In the genomic region with DNA sequence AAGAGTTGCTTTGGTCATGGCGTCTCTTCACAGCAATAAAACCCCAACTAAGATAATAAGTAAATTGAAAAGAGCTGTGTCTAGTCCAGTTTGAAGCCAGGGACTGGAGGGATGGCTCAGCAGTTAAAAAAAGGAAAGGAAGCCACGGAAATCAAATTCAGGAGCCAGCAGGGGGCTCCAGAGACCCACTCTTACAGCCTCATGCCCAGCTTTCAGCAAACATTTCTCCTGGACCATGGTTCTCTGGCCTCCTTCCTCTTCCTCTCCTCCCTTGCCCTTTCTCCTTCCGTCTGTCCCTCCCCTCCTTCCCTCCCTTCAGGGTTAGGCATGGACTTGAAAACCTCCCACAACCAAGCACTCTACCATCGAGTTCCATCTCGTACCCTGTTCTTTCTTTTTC, we compare ENCODE assay signal across 8 mouse cellular contexts.
DNase-seq lines count a peak whose midpoint lies in the region; ATAC-seq lines count a peak whose summit lies in the region.

No protein-coding gene starts in this region.

- DNase-seq in adrenal gland, postnatal 14 days = peak; percentile 46
- DNase-seq in adrenal gland, postnatal 4 days (ENCODE audit: low spot score in 2 of 2) = no peak
- DNase-seq in midbrain, embryonic 14.5 days = peak; percentile 84
- DNase-seq in frontal cortex, postnatal 25 days (ENCODE audit: low spot score in 2 of 2) = peak; percentile 49 to 60
- peak; percentile 50 to 52 for DNase-seq in left cerebral cortex, postnatal 10 days (ENCODE audit: extremely low spot score in 1 of 2, low spot score in 2 of 2)
- peak; percentile 78 to 81 for DNase-seq in right cerebral cortex, adult 2 months (ENCODE audit: low spot score in 2 of 2)
- DNase-seq in thymus, postnatal 36 days = no peak

- ATAC-seq in midbrain, embryonic 14.5 days (ENCODE audit: low FRiP score, low TSS enrichment) = no peak
- ATAC-seq in midbrain, embryonic 15.5 days (replicated peaks) = no peak

- H3K9ac ChIP-seq in midbrain, embryonic 14.5 days (replicated peaks; ENCODE audit: low read length) = no peak overlapping the region
- no peak overlapping the region for H3K9ac ChIP-seq in midbrain, embryonic 15.5 days

- H3K9me3 ChIP-seq in midbrain, embryonic 14.5 days (ENCODE audit: control insufficient read depth, low read length) = no peaks in the 10 kb centered on the region
- no peaks in the 10 kb centered on the region for H3K9me3 ChIP-seq in midbrain, embryonic 15.5 days

- H3K4me3 ChIP-seq in midbrain, embryonic 14.5 days (replicated peaks; ENCODE audit: low read depth, low read length) = no peak overlapping the region
- no peak overlapping the region for H3K4me3 ChIP-seq in midbrain, embryonic 15.5 days

- no peaks in the 10 kb centered on the region for H3K27me3 ChIP-seq in midbrain, embryonic 14.5 days (ENCODE audit: control insufficient read depth, insufficient read depth, low read length)
- no peaks in the 10 kb centered on the region for H3K27me3 ChIP-seq in midbrain, embryonic 15.5 days (replicated peaks)

- intact Hi-C loops in left cerebral cortex, postnatal 10 days (cut with DNase I) = loop anchor here (1.0 to 10.0 kb wide), 3 partner anchors 142 to 568 kb away; a partner anchor contains a TSS

- H3K4me1 ChIP-seq in midbrain, embryonic 14.5 days (ENCODE audit: control insufficient read depth, insufficient read depth, low read length) = no peaks in the 10 kb centered on the region
- H3K4me1 ChIP-seq in midbrain, embryonic 15.5 days = no peaks in the 10 kb centered on the region

- no peak overlapping the region for H3K4me2 ChIP-seq in midbrain, embryonic 14.5 days (ENCODE audit: low read length)
- no peak overlapping the region for H3K4me2 ChIP-seq in midbrain, embryonic 15.5 days

- no peak overlapping the region for H3K27ac ChIP-seq in midbrain, embryonic 14.5 days (replicated peaks; ENCODE audit: low read depth, low read length)
- no peak overlapping the region for H3K27ac ChIP-seq in midbrain, embryonic 15.5 days

- no peaks in the 10 kb centered on the region for H3K36me3 ChIP-seq in midbrain, embryonic 14.5 days (ENCODE audit: control insufficient read depth, insufficient read depth, low read length)
- H3K36me3 ChIP-seq in midbrain, embryonic 15.5 days (replicated peaks) = no peaks in the 10 kb centered on the region

- WGBS in midbrain, embryonic 14.5 days = 59% methylated on average over 5 of the region's 5 CpGs
- 67% methylated on average over 5 of the region's 5 CpGs for WGBS in midbrain, embryonic 15.5 days

Comparison
In these comparisons a context has a peak if more than half of its experiments do, and no peak if none do; other contexts are left out.
1. DNase-seq: peak in adrenal gland, postnatal 14 days (single experiment), midbrain, embryonic 14.5 days (single experiment), frontal cortex, postnatal 25 days (2 of 2), left cerebral cortex, postnatal 10 days (2 of 2) and right cerebral cortex, adult 2 months (2 of 2); none in adrenal gland, postnatal 4 days (0 of 2) and thymus, postnatal 36 days (0 of 2).